Mouse (Mus musculus): ENCODE data around the gene Trim2. TPM values are rescaled to one million over a fixed set of nuclear protein-coding genes. Genes with fewer than 3 reads are reported as not detected.

Gene Trim2
- total RNA-seq, 2 experiments from 2014 or later = 14.7 to 15.8 TPM

DNA sequence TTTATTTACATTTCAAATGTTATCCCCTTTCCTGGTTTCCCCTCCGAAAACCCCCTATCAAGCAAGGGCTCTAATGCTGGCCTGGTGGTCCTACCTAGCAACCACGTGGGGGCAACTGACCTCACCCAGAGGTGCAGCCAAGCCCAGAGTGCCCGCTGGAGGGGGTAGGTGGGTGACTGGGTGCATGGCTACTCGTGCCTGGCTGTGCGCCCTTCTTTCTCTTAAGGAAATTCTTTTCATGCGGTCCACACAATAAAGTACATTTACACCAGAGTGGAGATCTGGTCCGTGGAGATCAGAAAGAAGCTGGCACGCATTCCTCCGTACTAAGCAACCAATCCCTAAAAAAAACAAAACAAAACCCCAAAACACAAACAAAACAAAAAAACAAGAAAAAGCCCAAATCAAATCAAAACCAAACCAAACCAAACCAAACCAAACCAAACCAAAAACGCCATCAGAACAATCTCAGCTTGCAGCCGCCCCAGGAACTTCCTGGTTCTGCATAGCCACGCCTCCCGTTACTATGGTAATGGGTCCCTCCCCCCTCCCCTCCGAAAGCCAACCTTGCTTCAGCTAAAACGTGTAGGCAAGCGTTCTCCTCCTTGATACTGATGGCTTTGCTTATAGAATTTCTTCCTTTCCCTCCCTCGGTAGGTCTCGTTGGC, 78.3 kb downstream of the Trim2 start:
- DNase-seq (ENCODE audit: low spot score in 2 of 2) = peak; percentile 25 to 66

- DNase-seq (ENCODE audit: low spot score in 2 of 2) = no peak
Observed at GRCm38 (mm10) chr3:84227628-84228027, 79.0 kb downstream of the Trim2 start.

DNA sequence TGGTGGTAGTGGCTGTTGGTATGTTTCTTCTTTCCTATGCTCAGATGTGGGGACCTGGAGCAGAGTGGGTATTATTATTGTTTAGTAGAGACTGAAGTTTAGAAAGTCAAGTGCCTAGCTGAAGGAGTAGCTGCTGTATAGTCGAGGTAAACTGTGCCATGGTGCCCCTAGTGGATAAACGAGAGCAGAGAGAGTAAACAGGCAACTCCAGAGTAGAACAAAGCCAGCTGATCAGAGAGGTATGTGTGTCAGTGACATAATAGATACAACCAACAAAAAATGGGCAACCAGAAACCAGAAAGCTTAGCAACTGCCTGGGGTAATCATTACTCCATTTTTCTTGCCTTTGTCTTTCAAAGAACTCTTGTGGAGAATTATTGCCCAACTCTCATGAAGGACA, 81.7 kb downstream of the Trim2 start:
- DNase-seq (ENCODE audit: low spot score in 2 of 2) = no peak

GRCm38 (mm10) chr3:84220748-84221147, 85.9 kb downstream of the Trim2 start:
- peak in 1 of 2 experiments; percentile 68 for DNase-seq (ENCODE audit: low spot score in 2 of 2)

- DNase-seq (ENCODE audit: low spot score in 2 of 2) = no peak
Observed at GRCm38 (mm10) chr3:84220326-84220725, 86.4 kb downstream of the Trim2 start.

- DNase-seq (ENCODE audit: low spot score in 2 of 2) = no peak
Observed at GRCm38 (mm10) chr3:84219720-84220273, 86.9 kb downstream of the Trim2 start.

GRCm38 (mm10) chr3:84219166-84219710, 87.4 kb downstream of the Trim2 start:
- no peak for DNase-seq (ENCODE audit: low spot score in 2 of 2)

DNA sequence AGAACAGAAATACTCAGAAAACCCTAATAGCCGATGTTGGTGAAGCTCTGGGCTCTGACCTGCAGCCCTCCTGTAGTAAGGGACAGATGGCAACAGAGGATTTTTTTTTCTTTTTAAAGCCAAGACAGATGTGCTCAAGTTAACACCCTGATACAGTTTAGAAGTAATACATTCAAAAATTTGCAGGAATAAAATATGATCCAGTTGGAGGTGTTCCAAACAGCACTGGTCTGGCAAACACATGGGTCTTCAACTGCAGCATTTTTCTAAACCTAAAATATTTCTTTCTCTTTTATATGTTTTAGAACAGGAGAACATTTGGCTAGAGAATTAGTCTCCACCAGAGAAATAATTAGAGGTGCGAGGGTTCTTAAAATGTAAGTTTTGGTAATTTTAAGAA, 88.2 kb downstream of the Trim2 start:
- no peak for DNase-seq (ENCODE audit: low spot score in 2 of 2)

- no peak for DNase-seq (ENCODE audit: low spot score in 2 of 2)
Observed at GRCm38 (mm10) chr3:84217961-84218351, 88.7 kb downstream of the Trim2 start.

GRCm38 (mm10) chr3:84217118-84217960, 89.3 kb downstream of the Trim2 start:
- no peak for DNase-seq (ENCODE audit: low spot score in 2 of 2)

- no peak for DNase-seq (ENCODE audit: low spot score in 2 of 2)
Observed at GRCm38 (mm10) chr3:84215743-84216360, 90.8 kb downstream of the Trim2 start.

GRCm38 (mm10) chr3:84215253-84215652, 91.4 kb downstream of the Trim2 start:
- no peak for DNase-seq (ENCODE audit: low spot score in 2 of 2)

GRCm38 (mm10) chr3:84214501-84214900, 92.2 kb downstream of the Trim2 start:
- DNase-seq (ENCODE audit: low spot score in 2 of 2) = no peak

DNA sequence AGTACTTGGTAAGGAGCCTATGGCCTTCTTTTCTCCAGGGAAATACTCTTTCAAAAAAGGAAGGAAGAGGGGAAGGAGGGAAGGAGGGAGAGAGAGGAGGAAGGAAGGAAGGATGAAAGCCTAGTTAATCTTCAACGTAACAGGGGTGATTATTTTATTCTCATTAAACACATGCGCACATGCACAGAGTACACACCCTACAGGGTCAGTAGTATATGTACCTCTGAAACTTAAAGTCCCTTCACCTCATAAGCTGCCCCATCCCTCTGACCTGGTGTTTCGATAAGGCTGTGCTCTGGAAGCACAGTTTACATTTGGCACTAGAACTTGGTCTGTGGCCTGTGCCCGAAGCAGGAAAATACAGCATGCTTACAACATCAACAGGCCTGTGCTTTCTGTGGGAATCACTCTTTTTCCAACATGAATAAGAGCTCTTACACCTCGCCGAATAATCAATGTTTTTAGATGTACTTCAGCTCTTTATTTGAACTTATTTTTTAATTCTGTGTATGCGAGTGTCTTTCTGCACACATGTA, 95.3 kb downstream of the Trim2 start:
- no peak for DNase-seq (ENCODE audit: low spot score in 2 of 2)

DNA sequence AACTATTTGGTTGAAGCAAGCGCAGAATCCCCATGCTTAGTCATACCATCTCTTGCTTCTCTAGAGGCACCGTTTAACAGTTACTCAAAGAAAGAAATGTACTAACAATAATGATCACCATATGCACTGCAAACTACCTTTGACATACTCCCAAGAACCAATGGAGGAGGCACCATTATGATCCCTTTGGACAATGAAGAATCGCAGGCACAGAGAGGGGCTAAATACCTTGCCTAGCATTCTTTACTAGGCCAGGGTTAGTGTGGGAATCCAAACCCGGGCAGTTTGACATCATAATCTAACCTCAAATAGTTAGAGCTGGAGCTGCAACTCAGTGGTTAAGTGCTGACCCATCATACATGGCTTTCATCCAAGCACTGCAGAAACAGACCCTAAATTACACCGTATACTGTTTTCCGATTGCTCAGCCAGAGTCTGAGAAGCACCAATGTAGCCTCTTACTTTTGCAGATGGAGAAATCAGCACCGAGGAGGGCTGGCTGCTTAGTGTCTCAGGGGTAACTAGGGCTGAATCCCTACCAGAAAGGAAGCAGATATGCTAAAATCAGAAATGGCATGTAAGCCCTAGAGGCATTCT, 97.7 kb downstream of the Trim2 start:
- DNase-seq (ENCODE audit: low spot score in 2 of 2) = no peak

GRCm38 (mm10) chr3:84208475-84208874, 98.2 kb downstream of the Trim2 start:
- DNase-seq (ENCODE audit: low spot score in 2 of 2) = no peak

DNA sequence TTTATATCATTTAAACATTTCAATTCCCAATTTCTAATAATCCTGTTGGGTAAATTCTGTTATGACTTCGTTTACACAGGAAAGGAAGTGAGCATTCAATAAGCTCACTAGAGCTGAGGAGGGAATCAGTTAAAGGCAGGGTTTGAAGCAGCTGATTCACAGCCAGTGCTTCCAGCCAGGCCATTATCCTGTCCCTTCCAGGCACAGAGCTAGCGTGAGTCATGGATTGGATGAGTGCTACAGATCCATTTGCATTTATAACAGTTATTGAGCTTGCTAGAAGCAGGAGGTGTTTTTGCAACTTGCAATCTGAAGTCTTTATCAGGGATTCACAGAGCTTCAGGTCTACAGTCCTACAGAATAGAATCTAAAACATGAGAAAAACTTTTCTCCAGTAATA, 99.3 kb downstream of the Trim2 start:
- DNase-seq (ENCODE audit: low spot score in 2 of 2) = peak in 1 of 2 experiments; percentile 42

DNA sequence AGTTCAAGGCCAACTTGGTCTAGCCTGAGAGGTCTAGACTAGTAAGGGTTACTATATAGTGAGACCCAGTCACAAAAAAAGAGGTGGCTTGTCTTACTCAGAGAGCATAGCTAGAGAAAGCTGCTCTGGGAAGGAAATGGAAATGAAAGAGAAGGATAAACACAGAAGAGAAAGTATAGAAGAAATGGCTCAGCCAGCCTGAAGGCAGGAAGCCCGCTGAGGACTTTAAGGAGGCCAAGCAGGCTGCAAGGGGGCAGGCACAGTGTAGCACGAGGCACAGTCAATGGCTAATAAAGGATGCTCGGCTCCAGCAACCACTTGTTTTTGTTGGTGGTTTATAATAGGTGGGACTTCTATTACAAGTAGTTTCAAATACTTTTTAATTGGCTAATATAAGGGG, 100.6 kb downstream of the Trim2 start:
- DNase-seq (ENCODE audit: low spot score in 2 of 2) = no peak

DNA sequence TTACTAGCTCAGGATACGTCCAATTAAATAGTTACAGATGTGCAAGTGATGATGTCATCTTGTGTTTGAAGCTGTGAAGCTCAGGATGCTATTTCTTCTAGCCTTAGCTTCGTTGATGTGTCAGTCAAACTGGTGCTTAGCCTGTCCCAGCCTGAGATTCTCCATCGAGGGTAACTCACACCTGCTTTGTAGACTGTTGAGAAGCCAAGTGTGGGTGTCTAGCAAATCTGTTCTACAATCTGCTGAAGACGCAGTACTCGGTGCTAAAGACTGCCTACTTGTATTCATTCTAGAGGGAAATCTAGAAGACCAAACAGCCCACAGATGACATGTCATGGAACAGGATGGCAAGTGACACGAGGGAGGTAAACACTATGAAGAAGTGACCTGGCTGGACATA, 101.0 kb downstream of the Trim2 start:
- DNase-seq (ENCODE audit: low spot score in 2 of 2) = no peak

- DNase-seq (ENCODE audit: low spot score in 2 of 2) = no peak
Observed at GRCm38 (mm10) chr3:84204640-84205039, 102.0 kb downstream of the Trim2 start.
